Mouse (Mus musculus): Measurements from ENCODE around the gene Grm1.
A peak's percentile ranks its signal among the peaks of the same experiment; 100 is the strongest.

Gene Grm1

GRCm38 (mm10) chr10:10710359-10710758 lies 371.8 kb downstream of the Grm1 start:
- DNase-seq: no peak

- DNase-seq: no peak
Measured at GRCm38 (mm10) chr10:10708031-10708430, 374.1 kb downstream of the Grm1 start.

GRCm38 (mm10) chr10:10701326-10701725 lies 380.8 kb downstream of the Grm1 start:
- no peak for DNase-seq

GRCm38 (mm10) chr10:10700903-10701302 lies 381.3 kb downstream of the Grm1 start:
- no peak for DNase-seq

GRCm38 (mm10) chr10:10697497-10697896 lies 384.7 kb downstream of the Grm1 start:
- no peak for DNase-seq

GRCm38 (mm10) chr10:10689668-10690223 lies 392.4 kb downstream of the Grm1 start:
- DNase-seq: no peak

GRCm38 (mm10) chr10:10688907-10689667 lies 393.1 kb downstream of the Grm1 start:
- DNase-seq: peak; percentile 16

- DNase-seq: no peak
Measured at GRCm38 (mm10) chr10:10681048-10681447, 401.1 kb downstream of the Grm1 start, which contains the start of gene Gm10944. Gene Gm10944, plus strand, starts transcription at chr10:10681348.

- no peak for DNase-seq
Measured at GRCm38 (mm10) chr10:10659976-10660375, 422.2 kb downstream of the Grm1 start.

- DNase-seq: no peak
Measured at GRCm38 (mm10) chr10:10659161-10659560, 423.0 kb downstream of the Grm1 start.

- DNase-seq: no peak
Measured at GRCm38 (mm10) chr10:10656621-10657020, 425.5 kb downstream of the Grm1 start.

GRCm38 (mm10) chr10:10655991-10656390 lies 426.2 kb downstream of the Grm1 start:
- DNase-seq: no peak

Data from kidney, postnatal 4 days (tissue).